Mouse (Mus musculus) megakaryocyte-erythroid progenitor cell, adult 5-6 weeks (primary cell): ENCODE measurements around the gene Srrm3. TPM values are rescaled to one million over a fixed set of nuclear protein-coding genes. Genes with fewer than 3 reads are reported as not detected.
A peak's percentile ranks its signal among the peaks of the same experiment; 100 is the strongest.

Experiments used
- ATAC-seq: replicated peaks from 2 replicates; pipeline ENCODE4 v1.8.0; 2016; ENCODE audit warnings: mild to moderate bottlenecking, inconsistent platforms; ENCODE audit not compliant: severe bottlenecking, poor library complexity, low FRiP score, low TSS enrichment
- total RNA-seq, 2 experiments: library from RNA; stranded (forward) in 1 of 2; stranded (reverse) in 1 of 2; fragments of 200-1000, 215-1000 nt in 1 of 2; fragments of >200 nt in 1 of 2; fragmentation: Nextera tagmentation in 1 of 2; gene quantifications; 2 replicates each; pipeline ENCODE4 v1.2.3; 2014 to 2017

The Srrm3 gene
- total RNA-seq, 2 experiments from 2014 or later, result not detected

- no peak; the same call in 1 of the 2 replicates for ATAC-seq
Measured at GRCm38 (mm10) chr5:135812991-135813390, 6.3 kb downstream of the Srrm3 start.

- no peak for ATAC-seq
Measured at GRCm38 (mm10) chr5:135818491-135818890, 11.8 kb downstream of the Srrm3 start.

GRCm38 (mm10) chr5:135822316-135822944 lies 15.7 kb downstream of the Srrm3 start:
- no peak for ATAC-seq

- ATAC-seq, result no peak
Measured at GRCm38 (mm10) chr5:135824517-135824916, 17.8 kb downstream of the Srrm3 start.

GRCm38 (mm10) chr5:135826225-135826624 lies 19.5 kb downstream of the Srrm3 start:
- ATAC-seq, result no peak

- no peak for ATAC-seq
Measured at GRCm38 (mm10) chr5:135829381-135829780, 22.7 kb downstream of the Srrm3 start.

- no peak for ATAC-seq
Measured at GRCm38 (mm10) chr5:135832729-135833128, 26.0 kb downstream of the Srrm3 start.

GRCm38 (mm10) chr5:135834769-135835491 lies 28.2 kb downstream of the Srrm3 start:
- peak; percentile 99 for ATAC-seq

- no peak; the same call in 1 of the 2 replicates for ATAC-seq
Measured at GRCm38 (mm10) chr5:135835492-135835858, 28.8 kb downstream of the Srrm3 start.

GRCm38 (mm10) chr5:135835981-135836380 lies 29.3 kb downstream of the Srrm3 start:
- ATAC-seq, result no peak

- no peak for ATAC-seq
Measured at GRCm38 (mm10) chr5:135841651-135842050, 35.0 kb downstream of the Srrm3 start.

GRCm38 (mm10) chr5:135843418-135843817 lies 36.7 kb downstream of the Srrm3 start:
- ATAC-seq, result 0 out of 2 replicates have a peak, but pooled peaks have one; percentile 38

GRCm38 (mm10) chr5:135845676-135846320 lies 39.1 kb downstream of the Srrm3 start:
- ATAC-seq, result no peak

GRCm38 (mm10) chr5:135847460-135847859 lies 40.8 kb downstream of the Srrm3 start:
- ATAC-seq, result no peak

GRCm38 (mm10) chr5:135847881-135848280 lies 41.2 kb downstream of the Srrm3 start:
- no peak for ATAC-seq

GRCm38 (mm10) chr5:135851024-135851423 lies 44.3 kb downstream of the Srrm3 start:
- no peak for ATAC-seq

- no peak for ATAC-seq
Measured at GRCm38 (mm10) chr5:135851481-135851880, 44.8 kb downstream of the Srrm3 start.

- ATAC-seq, result no peak
Measured at GRCm38 (mm10) chr5:135852421-135852820, 45.7 kb downstream of the Srrm3 start.

- no peak for ATAC-seq
Measured at GRCm38 (mm10) chr5:135853731-135854130, 47.0 kb downstream of the Srrm3 start.

GRCm38 (mm10) chr5:135855156-135855555 lies 48.5 kb downstream of the Srrm3 start:
- 0 out of 2 replicates have a peak, but pooled peaks have one; percentile 54 for ATAC-seq
